Mouse (Mus musculus): ENCODE measurements at regions not wholly inside any gene's neighbourhood (a gene's known extent, or its start where the extent isn't known, plus 50 kb on each side); places are given as distances from the start of the nearest gene placed in this dataset.

GRCm38 (mm10) chr8:126833471-126834453 lies 111.9 kb downstream of the Tomm20 start (continued):
- TF ChIP-seq CHD1 (IDR thresholded peaks at IDR 0.05; ENCODE audit: low read depth, low read length) (peak; percentile 74; the same call in 1 of the 2 replicates), HCFC1 (IDR thresholded peaks at IDR 0.05; ENCODE audit: low read depth, low read length) (no peak), UBTF (IDR thresholded peaks at IDR 0.05; ENCODE audit: low read depth, low read length) (0 out of 2 replicates have a peak, but pooled peaks have one; percentile 40), RAD21 (IDR thresholded peaks at IDR 0.05; ENCODE audit: low read depth, low read length) (no peak; the same call in 1 of the 2 replicates), TBP (conservative IDR thresholded peaks at IDR 0.05; ENCODE audit: low read depth, low read length) (peak; percentile 47; the same call in 1 of the 2 replicates), POLR2AphosphoS2 (IDR thresholded peaks at IDR 0.05; ENCODE audit: low read depth, low read length) (no peak), NELFE (IDR thresholded peaks at IDR 0.05; ENCODE audit: low read depth, low read length) (no peak), CHD2 (IDR thresholded peaks at IDR 0.05; ENCODE audit: low read length) (no peak), ETS1 (conservative IDR thresholded peaks at IDR 0.05; ENCODE audit: low read depth, low read length) (peak; percentile 81; the same call in 1 of the 2 replicates), PAX5 (IDR thresholded peaks at IDR 0.05; ENCODE audit: low read length) (no peak), ZKSCAN1 (IDR thresholded peaks at IDR 0.05; ENCODE audit: borderline replicate concordance, low read depth, low read length) (no peak), ZMIZ1 (IDR thresholded peaks at IDR 0.05; ENCODE audit: low read depth, low read length) (no peak), IRF4 (IDR thresholded peaks at IDR 0.05; ENCODE audit: low read depth, low read length) (no peak), SMC3 (IDR thresholded peaks at IDR 0.05; ENCODE audit: low read depth, low read length) (no peak), SIN3A (IDR thresholded peaks at IDR 0.05; ENCODE audit: low read length) (peak; percentile 47; the same call in 1 of the 2 replicates), USF2 (conservative IDR thresholded peaks at IDR 0.05; ENCODE audit: low read depth, low read length) (no peak), MYC (IDR thresholded peaks at IDR 0.05; ENCODE audit: low read depth, low read length) (no peak), CTCF (conservative IDR thresholded peaks at IDR 0.05 in 1 of 2, IDR thresholded peaks at IDR 0.05 in 1 of 2; ENCODE audit: low read depth in 2 of 2, low read length in 2 of 2) (no peak), ZNF384 (IDR thresholded peaks at IDR 0.05; ENCODE audit: low read depth, low read length) (no peak), POLR2A (IDR thresholded peaks at IDR 0.05; ENCODE audit: low read depth, low read length) (no peak)

DNA sequence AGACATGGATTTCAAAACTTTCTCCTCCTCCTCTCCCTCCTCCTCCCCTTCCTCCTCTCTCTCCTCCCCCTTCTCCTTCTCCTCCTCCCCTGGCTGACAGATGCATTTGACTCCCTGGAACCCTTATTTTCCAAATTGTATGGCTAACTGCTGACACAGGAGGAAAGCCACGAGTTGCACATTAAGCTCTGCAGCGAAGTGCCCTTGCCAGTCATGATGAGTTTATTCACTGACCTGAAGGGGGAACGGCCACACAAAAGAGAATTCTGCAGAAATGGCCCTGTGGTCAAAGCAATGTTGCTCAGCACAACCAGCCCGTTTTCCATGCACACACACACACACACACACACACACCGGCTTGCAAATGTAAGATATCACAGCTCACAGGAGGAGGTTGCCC lies 112.6 kb downstream of the Tomm20 start:
- H3K9me3 ChIP-seq (replicated peaks; ENCODE audit: low read length): no peaks in the 10 kb centered on the region
- H3K4me2 ChIP-seq (ENCODE audit: insufficient read depth, low read depth, poor library complexity, severe bottlenecking): peak overlapping the region; percentile 67
- H3K79me2 ChIP-seq (replicated peaks; ENCODE audit: control insufficient read depth, extremely low read depth, insufficient read depth, poor library complexity, severe bottlenecking): no peaks in the 10 kb centered on the region
- peak overlapping the region; percentile 74 for H3K27ac ChIP-seq (ENCODE audit: insufficient read depth, low read depth)
- no peak overlapping the region for H3K4me3 ChIP-seq (replicated peaks in 1 of 3; ENCODE audit: low read depth in 2 of 3, low read length in 2 of 3, poor library complexity in 1 of 3)
- TF ChIP-seq MAZ (IDR thresholded peaks at IDR 0.05; ENCODE audit: low read depth, low read length): no peak
- no peak for TF ChIP-seq ELF1 (IDR thresholded peaks at IDR 0.05; ENCODE audit: low read depth, low read length)
- no peak for TF ChIP-seq POLR2A (IDR thresholded peaks at IDR 0.05; ENCODE audit: low read depth, low read length)
- no peak for TF ChIP-seq ZNF384 (IDR thresholded peaks at IDR 0.05; ENCODE audit: low read depth, low read length)
- no peak for TF ChIP-seq CHD1 (IDR thresholded peaks at IDR 0.05; ENCODE audit: low read depth, low read length)
- no peak for TF ChIP-seq IRF4 (IDR thresholded peaks at IDR 0.05; ENCODE audit: low read depth, low read length)
- no peak for TF ChIP-seq NELFE (IDR thresholded peaks at IDR 0.05; ENCODE audit: low read depth, low read length)
- no peak for TF ChIP-seq ZC3H11A (IDR thresholded peaks at IDR 0.05; ENCODE audit: low read depth, low read length)
- TF ChIP-seq MAX (IDR thresholded peaks at IDR 0.05; ENCODE audit: low read length): no peak
- no peak for TF ChIP-seq UBTF (IDR thresholded peaks at IDR 0.05; ENCODE audit: low read depth, low read length)
- no peak for TF ChIP-seq MEF2A (IDR thresholded peaks at IDR 0.05; ENCODE audit: borderline replicate concordance, low read depth, low read length)
- TF ChIP-seq SMC3 (IDR thresholded peaks at IDR 0.05; ENCODE audit: low read depth, low read length): no peak
- TF ChIP-seq GABPA (IDR thresholded peaks at IDR 0.05; ENCODE audit: insufficient replicate concordance, low read depth, low read length): no peak
- no peak for TF ChIP-seq RCOR1 (conservative IDR thresholded peaks at IDR 0.05; ENCODE audit: low read depth, low read length)
- TF ChIP-seq MYC (IDR thresholded peaks at IDR 0.05; ENCODE audit: low read depth, low read length): no peak
- TF ChIP-seq PAX5 (IDR thresholded peaks at IDR 0.05; ENCODE audit: low read length): no peak
- H3K36me3 ChIP-seq (replicated peaks in 1 of 2; ENCODE audit: control insufficient read depth in 1 of 2, insufficient read depth in 1 of 2, low read length in 1 of 2): peaks cover 0 to 18% of the 10 kb centered on the region in 2 experiments
- in situ Hi-C loops (cut with MboI; ENCODE audit: low pct_ligation_motif_present, low pct_unique_long_range_greater_than_20kb, low sequenced_read_pairs) (no loop called here), dilution Hi-C loops (cut with MboI; ENCODE audit: extremely low pct_ligation_motif_present, extremely low pct_unique_long_range_greater_than_20kb, low sequenced_read_pairs) (no loop called here)
- DNase-seq (ENCODE audit: extremely low read depth): no peak
- H3K27me3 ChIP-seq (replicated peaks): no peaks in the 10 kb centered on the region
- peak overlapping the region; percentile 17; the same call in 1 of the 2 replicates for H3K9ac ChIP-seq (ENCODE audit: insufficient read depth, low read depth)
- H3K4me1 ChIP-seq (ENCODE audit: control insufficient read depth in 1 of 2, insufficient read depth in 2 of 2): peaks cover 34 to 91% of the 10 kb centered on the region in 2 experiments
